Mouse (Mus musculus) testis, adult 2 months (tissue): ENCODE data around the gene Itga6.

ENCODE experiments used
- CTCF ChIP-seq: fragments of 200-500 bp; IDR thresholded peaks from 2 replicates; pipeline ENCODE4 v1.5.1; 2012; ENCODE audit warnings: low read depth, mild to moderate bottlenecking, inconsistent platforms, low read length, moderate library complexity; ENCODE audit not compliant: control insufficient read depth, insufficient read depth, insufficient replicate concordance
- POLR2A ChIP-seq: fragments of 200-500 bp; IDR thresholded peaks from 2 replicates; pipeline ENCODE4 v1.6.1; 2012; ENCODE audit warnings: low read depth, mild to moderate bottlenecking, inconsistent platforms, low read length, moderate library complexity; ENCODE audit not compliant: control insufficient read depth

GRCm38 (mm10) chr2:71843316-71843715, 97.9 kb downstream of the Itga6 start:
- TF ChIP-seq CTCF: no peak
- no peak for TF ChIP-seq POLR2A
